Mouse (Mus musculus): ENCODE results near the gene Cyp19a1. TPM values are rescaled to one million over a fixed set of nuclear protein-coding genes. Genes with fewer than 3 reads are reported as not detected.
A peak's percentile ranks its signal among the peaks of the same experiment; 100 is the strongest.

The Cyp19a1 gene
- polyA plus RNA-seq (2012; rRNA removed): not detected in 2 replicates

DNA sequence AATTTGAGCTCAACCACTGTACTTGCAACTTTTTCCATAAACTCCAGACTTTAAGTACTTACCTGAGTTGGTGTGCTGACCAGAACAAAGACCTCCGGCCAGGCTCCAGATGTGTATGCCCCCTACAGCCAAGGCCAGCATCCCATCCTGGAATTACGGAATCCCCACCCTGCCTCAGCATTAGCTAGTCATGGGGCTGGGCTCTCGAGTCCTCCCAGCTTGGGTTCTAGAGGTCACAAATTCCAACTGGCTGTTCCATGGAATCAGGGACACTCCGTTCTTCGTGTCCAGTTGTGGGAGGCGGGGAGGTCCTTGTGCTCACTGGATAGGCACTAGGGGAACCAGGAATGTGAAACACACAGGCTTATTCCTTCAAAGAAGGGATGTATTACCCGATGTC lies at the start of gene Cyp19a1:
TSS of gene Cyp19a1 (minus strand) at position 101 of the 400 bp plus-strand sequence.
- Histone ChIP-seq H3K4me1 (ENCODE audit: control insufficient read depth, insufficient read depth, low read length) (no peaks in the 10 kb centered on the region), H3K4me3 (ENCODE audit: insufficient read depth, low read length) (no peak within 1 kb of the TSS), H3K27ac (ENCODE audit: insufficient read depth, low read length) (no peak within 1 kb of the TSS)
- no peak for TF ChIP-seq POLR2A (IDR thresholded peaks at IDR 0.05; ENCODE audit: extremely low read depth, insufficient read depth, low read length)
- TF ChIP-seq CTCF (IDR thresholded peaks at IDR 0.05; ENCODE audit: extremely low read depth, insufficient read depth, low read length): no peak

DNA sequence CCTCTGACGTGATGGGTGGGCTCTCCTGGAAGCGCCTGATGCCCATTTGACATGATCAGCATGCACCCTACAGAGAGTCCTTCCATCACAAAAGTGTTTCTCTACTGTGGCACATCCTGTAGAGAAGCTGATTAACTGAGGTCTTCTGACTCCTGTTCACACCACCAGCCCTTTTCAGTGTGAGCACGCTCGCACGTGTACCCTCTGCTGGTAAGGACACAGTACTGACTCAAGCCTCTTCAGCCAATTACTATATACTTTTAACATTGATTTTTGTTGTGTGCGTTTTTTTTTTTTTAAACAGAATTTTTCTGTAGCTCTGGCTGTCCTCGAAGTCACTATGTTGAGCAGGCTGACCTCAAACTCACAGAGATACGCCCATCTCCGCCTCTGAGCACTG lies 48.5 kb upstream of the Cyp19a1 start:
- no peak overlapping the region for H3K4me3 ChIP-seq (ENCODE audit: insufficient read depth, low read length)
- H3K27ac ChIP-seq (ENCODE audit: insufficient read depth, low read length): no peak overlapping the region
- H3K4me1 ChIP-seq (ENCODE audit: control insufficient read depth, insufficient read depth, low read length): no peaks in the 10 kb centered on the region
- TF ChIP-seq POLR2A (IDR thresholded peaks at IDR 0.05; ENCODE audit: extremely low read depth, insufficient read depth, low read length): no peak
- TF ChIP-seq CTCF (IDR thresholded peaks at IDR 0.05; ENCODE audit: extremely low read depth, insufficient read depth, low read length): 0 out of 2 replicates have a peak, but pooled peaks have one; percentile 17

DNA sequence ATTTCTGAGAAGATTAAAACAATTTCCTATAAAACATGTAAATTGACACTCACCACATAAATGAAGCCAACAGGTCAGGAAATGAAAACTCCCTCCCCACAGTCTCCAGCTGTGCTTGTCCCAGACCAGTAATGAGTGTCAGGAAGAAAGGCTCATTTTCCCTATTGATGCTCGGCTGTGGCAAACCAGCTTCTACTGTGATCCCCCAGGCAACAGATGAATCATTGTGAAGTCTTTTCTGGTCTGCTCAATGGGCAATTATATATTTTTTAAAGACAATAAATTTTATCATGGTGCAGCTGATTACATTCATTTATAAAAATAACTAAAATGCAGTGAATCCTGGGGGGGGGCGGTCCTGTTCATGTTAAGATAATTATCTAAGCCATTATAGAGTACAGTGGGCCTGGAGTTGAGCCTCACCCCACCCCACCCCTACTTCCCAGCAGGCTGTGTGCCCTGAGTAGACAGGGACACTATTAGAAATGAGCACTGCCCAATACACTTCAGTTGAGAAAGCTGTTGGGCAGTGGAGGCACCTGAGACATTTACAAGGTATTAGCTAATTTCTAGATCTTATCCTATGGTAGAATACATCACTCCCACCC lies 40.9 kb upstream of the Cyp19a1 start:
- Histone ChIP-seq H3K4me1 (ENCODE audit: control insufficient read depth, insufficient read depth, low read length) (no peaks in the 10 kb centered on the region), H3K27ac (ENCODE audit: insufficient read depth, low read length) (no peak overlapping the region), H3K4me3 (ENCODE audit: insufficient read depth, low read length) (no peak overlapping the region)
- TF ChIP-seq POLR2A (IDR thresholded peaks at IDR 0.05; ENCODE audit: extremely low read depth, insufficient read depth, low read length) (no peak), CTCF (IDR thresholded peaks at IDR 0.05; ENCODE audit: extremely low read depth, insufficient read depth, low read length) (no peak)

DNA sequence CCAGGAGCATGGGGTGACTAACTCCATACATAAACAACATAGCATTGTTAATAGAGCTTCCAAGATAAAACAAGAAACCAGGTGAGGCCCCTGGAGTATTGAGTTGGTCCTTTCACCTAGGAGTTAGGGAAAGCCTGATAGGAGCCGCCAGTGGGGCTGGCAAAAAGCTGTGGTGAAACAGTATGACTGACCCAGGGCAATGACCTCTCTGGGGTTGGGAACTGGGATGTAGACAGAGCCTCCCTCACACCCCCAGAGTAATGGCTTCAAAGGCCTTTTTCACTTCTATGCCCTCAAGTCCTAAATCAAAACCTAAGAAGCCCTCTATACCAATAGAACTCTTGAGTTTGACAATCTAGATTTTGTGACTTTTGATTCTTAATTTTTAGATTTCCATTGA lies 40.3 kb upstream of the Cyp19a1 start:
- no peaks in the 10 kb centered on the region for H3K4me1 ChIP-seq (ENCODE audit: control insufficient read depth, insufficient read depth, low read length)
- H3K27ac ChIP-seq (ENCODE audit: insufficient read depth, low read length): no peak overlapping the region
- TF ChIP-seq CTCF (IDR thresholded peaks at IDR 0.05; ENCODE audit: extremely low read depth, insufficient read depth, low read length) (no peak), POLR2A (IDR thresholded peaks at IDR 0.05; ENCODE audit: extremely low read depth, insufficient read depth, low read length) (no peak)
- no peak overlapping the region for H3K4me3 ChIP-seq (ENCODE audit: insufficient read depth, low read length)

DNA sequence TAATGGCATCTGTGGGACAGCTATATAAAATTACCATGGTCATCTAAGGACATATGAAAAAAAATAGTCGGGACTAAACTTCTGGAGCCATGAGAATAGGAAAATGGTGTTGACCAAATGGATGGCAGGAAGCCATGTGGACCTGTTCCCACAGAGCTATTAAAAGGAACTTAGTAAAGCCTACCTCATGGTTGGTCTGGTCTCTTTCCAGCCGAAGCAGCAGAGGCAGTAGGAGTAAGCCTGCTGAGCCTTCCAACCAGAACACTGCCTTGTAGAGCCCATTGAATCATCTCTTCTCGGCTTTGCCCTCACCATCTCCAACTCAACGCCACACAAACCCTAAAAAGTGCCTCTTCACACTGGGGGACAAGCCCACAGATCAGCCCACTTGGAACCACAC lies 33.3 kb upstream of the Cyp19a1 start:
- TF ChIP-seq POLR2A (IDR thresholded peaks at IDR 0.05; ENCODE audit: extremely low read depth, insufficient read depth, low read length): no peak
- TF ChIP-seq CTCF (IDR thresholded peaks at IDR 0.05; ENCODE audit: extremely low read depth, insufficient read depth, low read length): no peak
- Histone ChIP-seq H3K27ac (ENCODE audit: insufficient read depth, low read length) (no peak overlapping the region), H3K4me1 (ENCODE audit: control insufficient read depth, insufficient read depth, low read length) (no peaks in the 10 kb centered on the region), H3K4me3 (ENCODE audit: insufficient read depth, low read length) (no peak overlapping the region)

DNA sequence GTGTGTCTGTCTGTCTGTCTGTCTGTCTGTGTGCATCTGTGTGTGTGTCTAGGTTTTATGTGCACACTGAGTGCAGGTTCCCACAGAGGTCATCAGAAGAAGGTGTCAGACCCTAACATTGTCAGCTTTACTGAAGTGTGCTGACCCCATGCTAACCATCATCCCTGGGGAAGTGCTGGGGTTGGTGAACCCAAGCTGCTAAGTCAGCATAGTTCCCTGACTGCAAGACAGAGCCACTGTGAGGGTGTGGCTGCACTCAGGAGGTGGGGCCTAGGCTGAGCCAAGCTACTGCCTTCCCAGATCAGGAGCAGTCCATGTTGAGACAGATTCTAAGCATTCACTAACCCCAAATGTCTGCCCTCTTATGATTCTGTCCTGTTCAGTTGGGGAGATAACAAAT lies 31.9 kb upstream of the Cyp19a1 start:
- no peak overlapping the region for H3K4me3 ChIP-seq (ENCODE audit: insufficient read depth, low read length)
- no peak overlapping the region for H3K27ac ChIP-seq (ENCODE audit: insufficient read depth, low read length)
- no peaks in the 10 kb centered on the region for H3K4me1 ChIP-seq (ENCODE audit: control insufficient read depth, insufficient read depth, low read length)
- no peak for TF ChIP-seq POLR2A (IDR thresholded peaks at IDR 0.05; ENCODE audit: extremely low read depth, insufficient read depth, low read length)
- no peak for TF ChIP-seq CTCF (IDR thresholded peaks at IDR 0.05; ENCODE audit: extremely low read depth, insufficient read depth, low read length)

DNA sequence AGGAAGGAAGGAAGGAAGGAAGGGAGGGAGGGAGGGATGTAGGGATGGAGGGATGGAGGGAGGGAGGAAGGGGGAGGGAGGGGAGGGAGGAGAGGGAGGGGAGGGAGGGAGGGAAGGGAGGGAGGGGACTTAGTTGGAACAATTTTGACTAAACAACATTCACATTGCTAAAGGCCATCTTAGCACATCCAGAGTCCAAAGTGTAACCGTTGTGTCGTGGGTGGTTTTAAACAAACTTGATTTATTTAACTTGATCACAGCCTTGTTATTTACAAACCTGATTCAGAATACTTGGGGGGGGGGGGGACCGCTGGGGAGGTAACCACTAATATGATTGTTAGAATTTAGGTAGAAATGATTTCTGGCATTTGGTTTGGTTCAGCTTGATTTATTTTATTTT lies 31.5 kb upstream of the Cyp19a1 start:
- Histone ChIP-seq H3K4me3 (ENCODE audit: insufficient read depth, low read length) (no peak overlapping the region), H3K4me1 (ENCODE audit: control insufficient read depth, insufficient read depth, low read length) (no peaks in the 10 kb centered on the region), H3K27ac (ENCODE audit: insufficient read depth, low read length) (no peak overlapping the region)
- TF ChIP-seq CTCF (IDR thresholded peaks at IDR 0.05; ENCODE audit: extremely low read depth, insufficient read depth, low read length) (no peak), POLR2A (IDR thresholded peaks at IDR 0.05; ENCODE audit: extremely low read depth, insufficient read depth, low read length) (no peak)

DNA sequence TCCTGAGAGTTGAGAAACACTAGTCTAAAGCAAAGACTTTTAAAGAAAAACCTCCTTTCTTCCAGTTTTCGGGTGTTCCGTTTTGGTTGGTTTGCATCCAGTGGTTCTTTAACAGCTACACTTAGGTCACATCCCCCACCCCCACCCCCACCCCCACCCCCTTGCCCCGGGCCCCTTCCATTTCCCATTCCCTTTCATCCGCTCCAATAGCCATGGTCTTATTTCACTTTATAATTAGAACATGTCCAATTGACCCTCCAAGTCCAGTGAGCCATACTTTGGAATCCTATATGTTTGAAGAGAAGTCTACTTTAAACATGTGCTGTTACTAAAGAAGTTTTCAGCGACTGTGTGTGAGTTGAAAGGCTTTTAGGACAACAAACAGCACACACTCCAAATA lies 19.9 kb upstream of the Cyp19a1 start:
- H3K27ac ChIP-seq (ENCODE audit: insufficient read depth, low read length): no peak overlapping the region
- no peaks in the 10 kb centered on the region for H3K4me1 ChIP-seq (ENCODE audit: control insufficient read depth, insufficient read depth, low read length)
- H3K4me3 ChIP-seq (ENCODE audit: insufficient read depth, low read length): no peak overlapping the region
- TF ChIP-seq CTCF (IDR thresholded peaks at IDR 0.05; ENCODE audit: extremely low read depth, insufficient read depth, low read length) (no peak), POLR2A (IDR thresholded peaks at IDR 0.05; ENCODE audit: extremely low read depth, insufficient read depth, low read length) (no peak)

DNA sequence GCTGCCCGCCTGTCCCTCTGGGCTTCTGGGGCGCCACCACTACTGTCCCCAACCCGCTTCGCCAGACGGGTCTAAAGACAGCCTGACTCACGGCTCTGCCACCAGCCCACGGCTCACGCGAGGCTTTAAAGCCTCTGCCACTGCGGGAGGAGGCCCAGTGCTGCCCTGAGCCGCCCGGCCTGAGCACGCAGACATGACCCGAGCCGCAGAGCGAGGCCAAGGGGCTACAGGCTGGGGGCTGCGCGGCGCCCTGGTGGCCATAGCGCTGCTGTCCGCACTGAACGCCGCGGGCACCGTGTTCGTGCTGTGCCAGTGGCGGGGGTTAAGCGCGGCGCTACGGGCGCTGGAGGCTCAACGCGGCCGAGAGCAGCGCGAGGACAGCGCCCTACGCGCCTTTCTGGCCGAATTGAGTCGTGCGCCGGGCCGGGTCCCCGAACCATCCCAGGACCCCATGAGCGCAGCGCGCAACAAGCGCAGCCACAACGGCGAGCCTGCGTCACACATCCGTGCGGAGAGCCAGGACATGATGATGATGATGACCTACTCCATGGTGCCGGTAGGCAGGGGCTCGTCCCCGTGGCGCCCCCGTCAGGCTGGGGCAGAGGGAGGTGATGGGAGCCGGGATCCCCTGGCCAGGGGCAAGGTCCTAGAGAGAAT lies 18.5 kb upstream of the Cyp19a1 start, which contains the start of gene Gldn:
TSS of gene Gldn (plus strand) at position 156 of the 657 bp plus-strand sequence.
- H3K27ac ChIP-seq (ENCODE audit: insufficient read depth, low read length): no peak within 1 kb of the TSS
- TF ChIP-seq POLR2A (IDR thresholded peaks at IDR 0.05; ENCODE audit: extremely low read depth, insufficient read depth, low read length): no peak
- no peak for TF ChIP-seq CTCF (IDR thresholded peaks at IDR 0.05; ENCODE audit: extremely low read depth, insufficient read depth, low read length)
- no peaks in the 10 kb centered on the region for H3K4me1 ChIP-seq (ENCODE audit: control insufficient read depth, insufficient read depth, low read length)
- H3K4me3 ChIP-seq (ENCODE audit: insufficient read depth, low read length): peak within 1 kb of the TSS; percentile 38

DNA sequence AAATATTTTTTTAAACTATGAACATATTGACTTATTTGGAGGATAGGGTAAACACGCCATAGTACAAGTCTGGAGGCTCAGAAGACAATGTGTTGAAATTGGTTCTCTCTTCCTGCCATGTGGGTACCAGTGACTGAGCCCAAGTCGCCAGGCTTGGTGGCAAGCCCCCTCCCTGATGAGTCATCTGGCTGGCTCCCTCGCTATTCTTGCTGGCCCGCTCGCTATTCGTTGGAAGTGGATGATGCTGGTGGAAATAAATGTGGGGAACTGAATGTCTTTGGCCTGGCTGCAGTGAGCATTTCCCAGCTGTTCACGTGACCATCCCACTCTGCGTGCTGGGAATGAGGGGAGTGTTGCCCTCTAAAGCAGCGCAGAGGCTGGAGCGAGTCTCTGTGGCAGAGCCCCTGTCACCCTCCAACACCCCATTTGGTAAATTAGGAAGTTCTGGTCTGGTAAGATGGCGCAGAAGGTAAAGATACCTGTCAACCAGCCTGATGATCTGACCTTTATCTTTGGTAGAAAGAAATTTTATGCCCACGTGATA lies 11.2 kb upstream of the Cyp19a1 start:
- no peak for TF ChIP-seq POLR2A (IDR thresholded peaks at IDR 0.05; ENCODE audit: extremely low read depth, insufficient read depth, low read length)
- no peak for TF ChIP-seq CTCF (IDR thresholded peaks at IDR 0.05; ENCODE audit: extremely low read depth, insufficient read depth, low read length)
- no peak overlapping the region for H3K27ac ChIP-seq (ENCODE audit: insufficient read depth, low read length)
- no peaks in the 10 kb centered on the region for H3K4me1 ChIP-seq (ENCODE audit: control insufficient read depth, insufficient read depth, low read length)
- no peak overlapping the region for H3K4me3 ChIP-seq (ENCODE audit: insufficient read depth, low read length)

All from cortical plate, adult 2 months (tissue).